Mouse (Mus musculus) thymus, adult 2 months (tissue): ENCODE results near the gene Resp18.

Experiments used
- CTCF ChIP-seq: fragments of 200-500 bp; IDR thresholded peaks from 2 replicates; pipeline ENCODE4 v1.5.1; 2012; ENCODE audit warnings: mild to moderate bottlenecking, control low read depth, low read length, moderate library complexity, borderline replicate concordance; ENCODE audit not compliant: control insufficient read depth, poor library complexity, insufficient read depth; ENCODE audit errors: extremely low read depth
- POLR2A ChIP-seq: fragments of 200-500 bp; IDR thresholded peaks from 2 replicates; pipeline ENCODE4 v1.6.1; 2012; ENCODE audit warnings: mild to moderate bottlenecking, low read length, control low read depth, moderate library complexity; ENCODE audit not compliant: control insufficient read depth, poor library complexity, insufficient read depth; ENCODE audit errors: extremely low read depth

GRCm38 (mm10) chr1:75229158-75229557 lies 49.1 kb downstream of the Resp18 start:
- no peak for TF ChIP-seq POLR2A
- no peak for TF ChIP-seq CTCF
